Mouse (Mus musculus): ENCODE measurements around the gene Neurog2.

DNA sequence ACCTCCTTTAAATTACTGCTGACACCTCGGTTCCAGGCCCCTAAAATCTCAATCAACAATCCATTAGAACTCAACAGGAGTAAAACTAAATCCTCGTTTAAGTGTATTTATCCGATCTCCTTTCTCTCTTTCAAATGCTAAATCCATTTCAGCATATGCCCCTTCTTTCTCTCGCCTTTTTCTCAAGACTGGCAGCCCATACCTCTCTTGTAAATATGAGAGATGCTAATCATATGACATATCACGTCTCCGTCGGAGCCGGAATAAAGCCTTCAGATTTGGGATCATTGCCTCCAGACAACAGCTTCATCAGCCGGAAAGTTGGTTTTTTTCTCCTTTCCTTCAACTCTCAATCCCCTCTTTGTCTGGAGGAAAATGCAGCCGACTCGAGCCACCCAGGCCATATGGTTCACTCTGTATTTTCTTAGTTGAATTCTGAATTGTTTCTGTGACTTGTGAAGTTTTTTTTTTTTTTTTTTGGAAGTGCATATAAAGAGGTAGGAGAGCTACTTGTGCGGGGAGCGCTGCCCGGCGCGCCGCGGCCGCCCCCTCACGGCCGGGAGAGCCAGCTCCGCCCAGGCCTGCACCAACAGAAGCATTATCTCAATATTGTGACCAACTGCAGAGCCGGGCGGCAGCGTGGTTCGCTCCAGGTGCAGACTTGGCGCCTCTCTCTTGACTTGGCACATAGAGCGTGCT lies 7.1 kb upstream of the Neurog2 start:
- TF ChIP-seq CTCF (IDR thresholded peaks at IDR 0.05; ENCODE audit: low read depth) (no peak), EP300 (IDR thresholded peaks at IDR 0.05; ENCODE audit: low read depth) (no peak)
